Mouse (Mus musculus) lung, embryonic 14.5 days (tissue): ENCODE measurements around the gene Ivd. TPM values are rescaled to one million over a fixed set of nuclear protein-coding genes. Genes with fewer than 3 reads are reported as not detected.
A peak's percentile ranks its signal among the peaks of the same experiment; 100 is the strongest.

Source experiments
- ATAC-seq: fragments of 200-750 bp; cut with Nextera tagmentation; 2 replicates; pipeline ENCODE4 v1.8.0; 2017; ENCODE audit warnings: mild to moderate bottlenecking, moderate TSS enrichment, moderate library complexity; ENCODE audit not compliant: insufficient read depth
- DNase-seq: peaks from one replicate; pipeline ENCODE4 v3.0.0-alpha.2; 2015
- H3K27ac ChIP-seq: fragments of 300-500 bp; sonication (generic); 2 replicates; pipeline ENCODE4 v1.5.1; 2014; ENCODE audit warnings: low read depth, mild to moderate bottlenecking, moderate library complexity
- H3K27me3 ChIP-seq: fragments of 300-500 bp; sonication (generic); 2 replicates; pipeline ENCODE4 v1.6.1; 2014; ENCODE audit warnings: low read length, control low read depth; ENCODE audit not compliant: insufficient read depth
- H3K36me3 ChIP-seq: fragments of 300-500 bp; sonication (generic); 2 replicates; pipeline ENCODE4 v1.6.1; 2014; ENCODE audit warnings: control low read depth; ENCODE audit not compliant: insufficient read depth
- H3K4me1 ChIP-seq: fragments of 300-500 bp; sonication (generic); 2 replicates; pipeline ENCODE4 v1.6.1; 2014; ENCODE audit warnings: antibody characterized with exemption, control low read depth; ENCODE audit not compliant: insufficient read depth
- H3K4me2 ChIP-seq: fragments of 300-500 bp; sonication (generic); 2 replicates; pipeline ENCODE4 v1.6.1; 2014; ENCODE audit warnings: mild to moderate bottlenecking
- H3K4me3 ChIP-seq: fragments of 300-500 bp; sonication (generic); 2 replicates; pipeline ENCODE4 v1.5.1; 2014; ENCODE audit warnings: low read depth, low read length
- H3K9ac ChIP-seq: fragments of 300-500 bp; sonication (generic); 2 replicates; pipeline ENCODE4 v1.6.1; 2014
- H3K9me3 ChIP-seq: fragments of 300-500 bp; sonication (generic); 2 replicates; pipeline ENCODE4 v1.6.1; 2016; ENCODE audit warnings: low read depth, low read length, control low read depth
- CTCF ChIP-seq: IDR thresholded peaks from 2 replicates; pipeline ENCODE4 v1.5.1; 2016; ENCODE audit warnings: antibody characterized with exemption, low read depth
- WGBS: fragments of 180-500 bp; shearing (Covaris S2); extraction: QIAGEN DNeasy Blood & Tissue Kit; methylation state at CpG from one replicate; pipeline ENCODE4 v1.1.7; 2014; 5-methylcytosine and 5-hydroxymethylcytosine counted together
- polyA plus RNA-seq: library from polyadenylated mRNA; unstranded; fragments of >200 nt; fragmentation: Nextera tagmentation; extraction: Ambion mirVana; gene quantifications from 2 replicates; pipeline ENCODE4 v1.2.1, GENCODE M21; 2014

The Ivd gene
- 56.8 and 66.0 TPM in 2 replicates for polyA plus RNA-seq

DNA sequence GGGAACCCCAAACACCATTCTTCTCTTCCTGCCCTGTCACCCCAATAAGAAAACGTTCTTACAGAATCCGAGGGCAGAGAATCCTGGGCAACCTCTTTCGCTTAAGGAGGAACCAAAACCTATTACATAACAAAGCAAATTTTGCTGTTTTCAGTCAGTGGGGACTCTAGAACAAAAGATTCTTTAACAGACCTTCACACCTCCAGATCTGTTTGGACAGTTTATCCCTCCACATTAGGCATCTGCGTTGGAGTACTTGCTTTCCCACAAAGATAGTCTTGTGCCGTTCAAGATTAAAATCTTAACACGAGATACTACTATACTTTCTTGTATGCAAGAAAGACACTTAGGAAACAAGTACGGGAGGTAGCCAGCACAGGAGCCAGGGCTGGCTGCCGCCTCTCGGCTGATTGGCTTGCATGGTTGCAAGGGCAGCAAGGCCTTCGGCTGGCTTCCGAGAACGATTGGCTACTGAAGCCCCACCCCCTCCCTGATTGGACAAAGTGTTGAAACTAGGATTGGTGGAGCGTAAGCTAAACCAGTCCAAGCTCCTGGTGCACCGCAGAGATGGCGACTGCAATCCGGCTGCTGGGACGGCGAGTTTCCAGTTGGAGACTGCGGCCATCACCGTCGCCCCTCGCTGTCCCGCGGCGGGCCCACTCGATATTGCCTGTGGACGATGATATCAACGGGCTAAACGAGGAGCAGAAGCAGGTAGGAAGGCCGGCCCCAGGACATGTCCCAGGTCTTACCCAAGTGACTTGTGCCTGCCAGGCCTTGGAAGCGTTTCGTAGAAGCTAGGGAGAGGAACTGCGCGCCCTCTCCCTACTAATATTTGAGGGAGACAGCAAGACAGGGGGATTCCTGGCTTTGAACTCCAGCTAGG is at the start of gene Ivd:
TSS of gene Ivd (plus strand) at position 501 of the 886 bp plus-strand sequence.
- peak within 1 kb of the TSS; percentile 71; the same call in 1 of the 2 replicates for H3K27ac ChIP-seq
- no peaks in the 10 kb centered on the region for H3K36me3 ChIP-seq
- peak within 1 kb of the TSS; percentile 76 for H3K4me2 ChIP-seq
- H3K9me3 ChIP-seq = no peaks in the 10 kb centered on the region
- H3K4me3 ChIP-seq = peak within 1 kb of the TSS; percentile 70
- peak within 1 kb of the TSS; percentile 78 for H3K9ac ChIP-seq
- WGBS = under 1% methylated on average over 34 of the region's 34 CpGs
- TF ChIP-seq CTCF = no peak
- ATAC-seq (peak; percentile 100), DNase-seq (peak; percentile 96)
- no peaks in the 10 kb centered on the region for H3K27me3 ChIP-seq
- H3K4me1 ChIP-seq = peaks cover 3% of the 10 kb centered on the region; the same call in 1 of the 2 replicates

- Histone ChIP-seq H3K36me3 (peaks cover 21% of the 10 kb centered on the region), H3K4me3 (no peak overlapping the region), H3K27me3 (no peaks in the 10 kb centered on the region), H3K9ac (no peak overlapping the region), H3K27ac (no peak overlapping the region), H3K4me2 (no peak overlapping the region), H3K4me1 (peaks cover 6% of the 10 kb centered on the region), H3K9me3 (no peaks in the 10 kb centered on the region)
- DNase-seq (no peak), ATAC-seq (no peak)
- TF ChIP-seq CTCF = no peak
- 62% methylated on average over 1 of the region's 1 CpGs for WGBS
Observed at GRCm38 (mm10) chr2:118812724-118813123, 49.0 kb upstream of the Ivd start.

DNA sequence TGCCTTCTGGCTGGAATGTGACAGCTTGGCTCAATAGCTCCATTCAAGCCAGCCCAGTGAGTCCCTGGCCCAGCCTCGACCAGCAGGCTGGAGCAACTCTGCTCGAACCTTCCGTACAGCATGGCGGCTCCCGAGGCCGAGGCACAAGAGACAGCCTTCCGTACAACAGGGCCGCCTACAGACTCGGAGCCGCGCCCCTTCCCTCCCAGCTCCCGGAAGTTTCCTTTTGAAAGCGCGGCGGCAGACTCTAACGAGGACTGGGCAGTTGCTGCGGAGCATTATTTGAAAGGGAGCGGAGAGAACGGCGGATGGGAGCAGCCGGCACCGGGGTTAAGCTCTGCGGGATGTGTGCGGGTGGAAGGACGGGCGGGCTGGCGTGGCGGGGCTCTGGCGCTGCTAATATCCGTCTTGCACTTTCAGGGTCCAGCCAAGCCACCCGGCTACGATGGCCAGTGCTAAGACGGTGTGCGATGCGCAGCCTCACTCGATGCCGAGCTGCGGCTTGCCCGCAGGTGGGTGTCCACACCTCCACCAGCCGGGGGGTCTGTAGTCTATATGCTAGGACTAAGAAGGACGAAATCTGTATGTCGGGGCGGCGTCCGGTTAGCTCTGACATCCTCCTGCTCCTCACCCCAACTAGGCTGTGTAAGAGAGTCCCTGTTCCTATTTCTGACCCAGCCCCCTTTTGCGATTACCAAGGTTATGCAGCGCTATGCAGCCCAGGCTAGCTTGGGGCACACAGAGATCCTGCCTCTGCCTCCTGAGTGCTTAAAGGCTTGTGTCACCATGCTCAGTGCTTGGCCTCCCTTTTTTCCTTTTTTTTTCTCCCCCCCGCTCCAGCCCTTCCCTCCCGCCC is 47.5 kb upstream of the Ivd start, which contains the start of gene Knstrn:
TSS of gene Knstrn (plus strand) at position 23 of the 856 bp plus-strand sequence.
- Histone ChIP-seq H3K27me3 (no peaks in the 10 kb centered on the region), H3K4me1 (peaks cover 6% of the 10 kb centered on the region), H3K36me3 (peaks cover 36% of the 10 kb centered on the region), H3K9me3 (no peaks in the 10 kb centered on the region), H3K4me2 (peak within 1 kb of the TSS; percentile 78), H3K4me3 (peak within 1 kb of the TSS; percentile 74), H3K27ac (peak within 1 kb of the TSS; percentile 78), H3K9ac (peak within 1 kb of the TSS; percentile 76)
- DNase-seq (peak; percentile 98), ATAC-seq (peak; percentile 97)
- 0 out of 2 replicates have a peak, but pooled peaks have one; percentile 9 for TF ChIP-seq CTCF
- under 1% methylated on average over 49 of the region's 49 CpGs for WGBS

DNA sequence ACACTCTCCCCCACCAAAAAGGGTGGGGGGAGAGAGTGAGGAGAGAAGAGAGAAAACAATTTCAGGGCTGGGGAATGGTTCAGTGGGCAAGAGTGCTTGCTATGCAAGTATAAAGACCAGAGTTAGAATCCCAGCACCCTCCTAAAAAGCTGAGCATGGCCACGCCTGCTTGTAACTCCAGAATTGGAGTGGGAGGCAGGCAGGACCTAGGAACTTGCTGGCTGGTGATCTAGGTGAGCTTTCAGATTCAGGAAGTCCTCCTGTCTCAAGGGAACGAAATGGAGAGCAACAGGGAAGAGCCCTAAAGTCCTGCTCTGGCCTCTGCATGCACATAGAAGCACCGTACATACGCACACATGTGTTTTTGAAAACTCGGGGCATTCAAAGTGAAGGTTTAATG is 39.0 kb upstream of the Ivd start:
- Histone ChIP-seq H3K9me3 (no peaks in the 10 kb centered on the region), H3K4me2 (no peak overlapping the region), H3K9ac (no peak overlapping the region), H3K27me3 (no peaks in the 10 kb centered on the region), H3K36me3 (peaks cover 60% of the 10 kb centered on the region), H3K27ac (no peak overlapping the region), H3K4me3 (no peak overlapping the region), H3K4me1 (no peaks in the 10 kb centered on the region)
- no peak for TF ChIP-seq CTCF
- ATAC-seq = no peak
- DNase-seq = no peak
- 83% methylated on average over 5 of the region's 5 CpGs for WGBS

GRCm38 (mm10) chr2:118824396-118824795 is 37.4 kb upstream of the Ivd start:
- no peak for TF ChIP-seq CTCF
- no peak overlapping the region for H3K4me3 ChIP-seq
- no peak overlapping the region for H3K27ac ChIP-seq
- ATAC-seq = no peak
- H3K4me1 ChIP-seq = no peaks in the 10 kb centered on the region
- no peak overlapping the region for H3K4me2 ChIP-seq
- WGBS = 89% methylated on average over 4 of the region's 4 CpGs
- no peak for DNase-seq
- peaks cover 60% of the 10 kb centered on the region for H3K36me3 ChIP-seq
- no peaks in the 10 kb centered on the region for H3K27me3 ChIP-seq
- no peak overlapping the region for H3K9ac ChIP-seq
- no peaks in the 10 kb centered on the region for H3K9me3 ChIP-seq

DNA sequence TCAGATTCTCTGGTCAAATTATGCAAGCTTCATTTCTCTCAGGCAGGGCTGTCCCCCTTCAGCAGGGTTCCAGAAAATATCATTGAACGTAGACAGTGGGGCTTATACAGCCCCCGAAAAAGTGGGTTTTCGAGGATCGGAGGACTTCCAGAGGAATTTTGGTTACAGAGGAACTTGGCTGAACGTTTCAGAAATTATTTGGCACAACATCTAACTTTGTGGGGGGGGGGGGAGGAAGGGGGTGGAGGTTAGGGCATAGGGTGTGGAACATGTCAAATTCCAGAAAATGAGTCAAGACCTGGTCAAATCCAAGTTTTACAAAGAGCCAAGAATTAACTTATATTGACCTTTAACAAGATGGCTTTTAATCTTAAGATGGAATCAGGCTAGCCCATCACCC is 32.7 kb upstream of the Ivd start:
- H3K9me3 ChIP-seq = no peaks in the 10 kb centered on the region
- 90% methylated on average over 5 of the region's 5 CpGs for WGBS
- TF ChIP-seq CTCF = no peak
- DNase-seq = no peak
- no peak overlapping the region for H3K27ac ChIP-seq
- H3K4me3 ChIP-seq = no peak overlapping the region
- H3K4me2 ChIP-seq = no peak overlapping the region
- H3K27me3 ChIP-seq = no peaks in the 10 kb centered on the region
- peaks cover 77% of the 10 kb centered on the region for H3K36me3 ChIP-seq
- H3K9ac ChIP-seq = no peak overlapping the region
- ATAC-seq = no peak
- no peaks in the 10 kb centered on the region for H3K4me1 ChIP-seq
